Mouse (Mus musculus): ENCODE results near the gene Adarb1.

- TF ChIP-seq MAX (IDR thresholded peaks at IDR 0.05) = no peak
- TF ChIP-seq CTCF (IDR thresholded peaks at IDR 0.05; ENCODE audit: control insufficient read depth, insufficient read depth, insufficient read length) = no peak
These were observed 17.0 kb downstream of the Adarb1 start for GRCm38 (mm10) chr10:77401039-77401438.
